Mouse (Mus musculus) spleen, embryonic (tissue): ENCODE data around the gene Rb1.

Source experiments
- CTCF ChIA-PET: fragments of 350-600 bp; sonication (Branson Sonifier 250); formaldehyde crosslinking; loops from one replicate; lab custom pipeline; 2022; lab: Charles Lee

Rb1 gene

DNA sequence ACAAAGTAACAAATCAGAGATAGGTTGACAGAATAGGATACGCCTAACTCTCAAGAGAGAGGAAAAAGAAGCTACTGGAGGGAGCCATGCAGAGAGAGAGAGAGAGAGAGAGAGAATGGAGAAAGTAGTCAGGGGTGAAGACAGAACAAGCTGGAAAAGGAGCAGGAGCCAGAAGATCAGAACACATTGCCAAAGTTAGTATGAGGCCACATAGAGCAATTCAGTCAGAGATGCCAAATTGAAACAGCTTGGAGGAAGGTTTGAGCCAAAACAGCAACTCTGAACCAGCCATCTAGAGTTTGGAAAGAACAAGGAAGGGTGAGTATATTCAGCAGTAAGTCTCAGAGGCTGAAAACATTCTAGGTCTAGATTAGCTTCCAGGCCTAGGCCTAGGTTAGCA lies 108.6 kb downstream of the Rb1 start:
- CTCF ChIA-PET, result no interaction called here

DNA sequence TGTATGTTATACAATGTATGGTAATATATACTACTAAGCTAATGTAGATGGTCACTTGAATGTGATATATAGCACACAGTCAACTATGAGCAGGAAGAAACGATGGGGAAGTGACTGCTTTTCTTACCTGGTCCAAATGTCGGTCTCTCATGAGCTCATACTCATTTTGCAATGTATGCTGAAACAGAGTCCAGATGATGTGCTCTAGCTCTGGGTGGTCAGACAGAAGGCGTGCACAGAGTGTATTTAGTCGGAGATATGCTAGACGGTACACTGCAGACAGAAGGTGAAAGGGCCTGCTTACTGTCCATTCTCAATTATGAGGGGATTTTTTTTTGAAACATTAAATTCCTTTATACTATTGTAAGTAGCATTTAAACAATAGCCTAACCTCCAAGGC lies 114.1 kb downstream of the Rb1 start:
- CTCF ChIA-PET, result no interaction called here

DNA sequence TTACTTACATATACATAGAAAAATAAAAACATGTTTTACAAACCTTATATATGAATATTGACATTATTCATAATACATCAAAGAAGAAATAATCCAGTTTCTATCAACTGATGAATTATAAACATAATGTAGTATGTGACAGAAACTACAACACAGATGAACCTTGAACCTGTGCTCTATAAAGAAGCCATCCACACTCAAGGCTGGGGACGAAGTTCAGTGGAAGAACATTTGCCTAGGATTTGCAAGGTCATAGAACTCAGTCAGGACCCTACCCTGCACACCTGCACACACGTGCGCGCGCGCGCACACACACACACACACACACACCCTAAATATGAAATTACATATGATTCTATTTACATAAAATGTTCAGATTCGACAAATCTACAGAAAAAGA lies 115.4 kb downstream of the Rb1 start:
- CTCF ChIA-PET, result interaction anchor here (0.7 kb wide), 1 partner anchor 95 kb away, joined by 3 read pairs; no protein-coding TSS in a partner anchor

DNA sequence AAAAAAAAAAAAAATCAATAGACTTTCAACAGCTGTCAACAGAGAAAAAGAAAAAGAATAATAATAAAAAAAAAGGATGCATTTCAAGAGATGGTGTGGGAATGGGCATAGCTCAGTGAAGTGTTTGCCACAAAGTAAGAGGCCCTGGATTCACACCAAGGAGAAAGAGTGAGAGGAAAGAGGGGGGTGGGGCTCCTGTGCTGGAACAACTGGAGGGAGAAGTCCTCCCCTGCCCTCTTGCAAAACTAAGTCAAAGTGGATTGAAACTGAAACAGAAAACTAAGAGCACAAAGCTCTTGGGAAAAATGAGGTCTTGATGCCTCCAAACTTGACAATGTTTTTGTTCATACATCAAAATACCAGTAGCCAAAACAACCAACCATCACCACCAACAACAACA lies 116.4 kb downstream of the Rb1 start:
- CTCF ChIA-PET, result no interaction called here

DNA sequence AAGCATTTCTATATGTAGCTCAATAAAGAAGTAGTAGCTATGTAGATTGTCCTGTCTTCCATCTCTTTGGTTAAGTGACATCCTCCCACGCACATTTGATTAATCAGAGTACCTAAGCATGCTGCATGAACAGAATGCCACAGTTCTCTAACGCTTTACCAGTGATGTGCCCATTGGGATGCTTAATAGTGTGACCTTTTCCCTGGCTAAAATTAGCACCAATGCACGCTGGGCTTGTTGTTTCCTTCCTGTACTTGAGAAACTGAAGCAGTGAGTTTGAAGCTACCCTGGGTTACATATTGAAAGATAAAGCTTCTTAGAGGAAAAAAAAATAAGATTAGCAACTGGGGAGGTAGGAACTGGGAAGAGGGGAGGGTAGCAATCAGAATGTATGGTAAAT lies 121.6 kb downstream of the Rb1 start:
- CTCF ChIA-PET, result interaction anchor here (0.5 kb wide), 1 partner anchor 240 kb away, joined by 6 read pairs; no protein-coding TSS in a partner anchor

DNA sequence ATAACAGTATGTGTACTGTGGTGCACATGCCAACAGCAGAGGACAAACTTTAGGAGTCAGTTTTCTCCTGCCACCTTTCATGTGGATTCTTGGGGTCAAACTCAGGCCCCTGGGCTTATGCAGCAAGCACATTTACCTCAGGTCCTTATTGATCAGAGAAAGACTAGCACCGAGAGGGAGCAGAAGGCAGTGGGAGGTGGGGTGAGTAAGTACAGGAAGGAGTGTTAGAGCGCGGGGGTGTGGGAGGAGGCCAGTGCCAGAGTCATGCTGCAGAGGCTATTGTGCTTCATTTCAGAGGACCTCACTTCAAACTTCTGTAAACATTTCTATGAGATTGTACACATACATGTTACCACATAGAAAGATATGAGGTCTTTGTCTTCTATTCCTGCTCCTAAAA lies 124.2 kb downstream of the Rb1 start:
- CTCF ChIA-PET, result no interaction called here

DNA sequence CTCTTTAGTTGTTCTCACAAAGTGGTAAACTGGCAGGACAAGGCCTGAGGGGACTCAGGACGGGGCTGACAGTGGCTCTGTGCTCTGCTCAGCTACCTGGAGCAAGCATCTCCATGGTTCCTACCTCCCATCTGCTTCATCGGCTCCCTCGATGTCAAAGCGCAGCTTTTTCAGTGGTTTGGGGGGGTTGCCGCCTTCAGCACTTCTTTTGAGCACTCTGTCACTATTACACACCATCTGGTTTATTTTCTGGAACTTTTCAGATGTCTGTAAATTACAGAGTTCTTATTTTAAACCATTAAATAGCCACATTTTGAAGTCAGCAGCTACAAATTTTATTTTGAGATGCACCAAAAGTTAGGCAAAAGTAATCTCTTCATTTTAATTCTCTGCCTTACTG lies 126.6 kb downstream of the Rb1 start:
- CTCF ChIA-PET, result no interaction called here

DNA sequence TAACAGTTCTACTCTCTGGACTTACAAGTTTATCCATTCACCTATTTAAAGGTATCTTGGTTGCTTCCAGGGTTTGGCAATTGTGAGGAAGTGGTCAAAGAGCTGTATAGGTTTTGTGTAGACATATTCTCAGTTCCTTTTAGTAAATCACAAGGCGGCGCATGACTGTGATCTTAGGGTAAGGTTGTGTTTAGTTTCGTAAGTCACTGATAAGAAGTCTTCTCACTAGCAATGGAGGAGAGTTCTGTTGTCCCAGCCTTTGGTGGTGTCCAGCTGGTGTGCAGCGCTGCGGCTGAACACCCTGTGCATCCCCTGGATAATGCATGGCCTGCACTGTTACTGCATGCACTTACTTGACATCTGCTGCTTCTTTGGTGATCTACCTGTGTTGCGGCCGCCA lies 138.7 kb downstream of the Rb1 start:
- CTCF ChIA-PET, result no interaction called here

DNA sequence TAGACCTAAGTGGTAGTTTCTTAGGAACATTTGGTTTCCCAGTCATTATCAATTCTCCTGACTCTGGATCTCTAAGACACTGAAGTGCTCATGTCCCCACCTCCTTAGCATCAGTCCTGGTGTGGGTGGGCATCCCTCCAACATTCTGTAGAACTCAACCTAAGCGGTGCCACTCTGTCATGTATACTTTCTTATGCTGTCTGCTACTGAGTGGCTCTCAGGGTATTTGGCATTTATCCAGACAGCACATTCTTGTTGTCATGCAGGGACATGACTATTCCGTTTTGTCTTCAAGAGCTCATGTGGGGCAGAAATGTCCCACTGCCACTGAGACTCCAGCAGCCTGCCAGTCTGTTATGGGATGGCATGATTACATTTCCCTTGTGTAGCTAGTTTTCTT lies 144.5 kb downstream of the Rb1 start:
- CTCF ChIA-PET, result no interaction called here

DNA sequence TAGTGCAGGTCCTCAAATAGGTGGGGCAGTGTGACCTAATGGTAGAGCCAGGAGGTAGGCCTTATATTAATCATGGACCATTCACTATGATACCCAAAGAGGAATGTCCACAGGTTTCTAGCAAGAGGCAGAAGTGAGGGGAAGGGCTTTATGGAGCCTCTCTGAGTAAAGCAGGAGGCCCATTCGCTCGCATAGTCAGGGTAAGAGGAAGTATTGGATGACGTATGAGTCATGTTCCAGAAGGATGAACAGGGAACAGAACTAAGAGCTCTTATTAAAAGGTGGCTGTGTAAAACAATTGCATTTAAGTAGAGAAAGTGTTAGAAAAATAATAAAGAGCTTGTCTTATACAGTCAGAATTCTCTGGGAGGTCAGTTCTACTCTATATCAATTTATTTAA lies 145.0 kb downstream of the Rb1 start:
- CTCF ChIA-PET, result no interaction called here

DNA sequence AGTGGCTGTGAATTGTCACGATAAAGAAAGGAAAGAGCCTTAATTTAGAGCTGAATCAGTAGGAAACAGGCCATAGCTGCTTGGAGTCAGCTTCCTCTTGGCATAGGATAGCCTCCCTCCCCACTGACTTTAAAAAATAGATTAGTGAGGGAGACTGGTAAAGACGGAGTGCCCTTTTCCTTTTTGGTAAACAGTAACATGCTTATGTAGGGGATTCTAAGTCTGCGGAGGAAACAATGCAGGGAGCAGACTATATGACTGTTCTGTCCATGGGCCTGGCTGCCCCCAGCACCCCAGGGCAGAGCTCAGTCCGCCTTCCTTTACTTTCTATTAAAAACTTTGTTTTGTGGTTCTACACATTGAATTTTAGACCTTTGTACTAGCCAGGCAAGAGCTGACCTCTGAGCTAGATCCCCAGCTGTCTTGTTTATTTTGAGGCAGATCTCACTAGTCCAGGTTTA lies 146.4 kb downstream of the Rb1 start:
- CTCF ChIA-PET, result no interaction called here

DNA sequence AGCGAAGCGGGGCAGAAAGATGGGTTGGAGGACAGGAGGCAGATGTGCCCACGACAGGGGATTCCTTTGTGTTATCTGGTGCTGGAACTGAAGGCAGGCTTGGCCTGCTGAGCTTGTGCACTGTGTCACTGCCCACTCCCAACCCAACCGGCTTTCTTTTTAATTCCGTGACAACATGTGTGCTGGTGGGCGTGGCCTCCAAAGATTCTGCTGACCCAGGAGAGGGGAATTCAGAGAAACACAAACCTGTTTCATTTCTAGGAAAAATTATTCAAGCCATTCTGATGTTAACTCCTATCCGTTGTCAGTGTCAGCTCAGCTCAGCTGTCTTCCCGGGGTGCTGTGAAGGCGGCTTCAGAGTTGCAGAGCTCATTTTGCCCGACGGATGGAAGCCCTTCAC lies 147.7 kb downstream of the Rb1 start:
- CTCF ChIA-PET, result no interaction called here

DNA sequence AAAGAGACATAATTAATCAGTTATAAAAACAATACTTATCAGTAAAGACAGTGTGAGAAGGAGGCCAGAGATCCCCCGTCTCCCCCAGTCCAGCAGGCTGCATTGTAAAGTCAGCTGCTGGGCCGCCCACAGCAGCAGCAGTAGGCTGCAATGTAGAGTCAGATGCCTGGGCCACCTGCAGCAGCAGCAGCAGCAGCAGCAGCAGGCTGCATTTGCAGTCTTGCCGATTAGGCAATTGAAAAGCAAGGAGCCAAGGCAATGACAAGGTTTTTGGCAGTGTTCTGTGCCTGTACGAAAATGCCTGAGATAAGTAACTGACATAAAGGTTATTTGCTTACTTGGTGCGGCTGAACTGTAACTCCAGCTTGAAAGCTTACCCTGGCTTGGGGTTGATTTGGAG lies 149.4 kb downstream of the Rb1 start:
- CTCF ChIA-PET, result interaction anchor here (0.6 kb wide), 1 partner anchor 32 kb away, joined by 4 read pairs; no protein-coding TSS in a partner anchor

DNA sequence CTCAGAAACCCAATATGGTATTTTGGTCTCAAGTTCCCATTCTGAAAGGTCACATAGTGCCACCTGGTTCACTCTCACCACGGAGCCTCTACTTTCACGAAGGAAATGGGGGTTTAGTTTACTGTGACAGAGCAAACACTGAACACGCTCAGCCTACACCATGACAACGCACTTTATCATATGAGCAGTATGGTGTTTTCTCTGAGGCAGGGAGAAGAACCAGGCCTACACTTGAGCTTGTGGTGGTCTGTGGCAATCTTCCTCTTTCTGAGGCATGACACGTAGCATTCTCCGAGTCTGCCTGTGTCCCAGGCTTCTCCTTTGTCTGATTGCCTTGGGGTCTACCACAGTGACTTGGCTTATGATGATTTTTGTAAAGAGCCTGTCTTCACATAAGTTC lies 149.8 kb downstream of the Rb1 start:
- CTCF ChIA-PET, result no interaction called here

DNA sequence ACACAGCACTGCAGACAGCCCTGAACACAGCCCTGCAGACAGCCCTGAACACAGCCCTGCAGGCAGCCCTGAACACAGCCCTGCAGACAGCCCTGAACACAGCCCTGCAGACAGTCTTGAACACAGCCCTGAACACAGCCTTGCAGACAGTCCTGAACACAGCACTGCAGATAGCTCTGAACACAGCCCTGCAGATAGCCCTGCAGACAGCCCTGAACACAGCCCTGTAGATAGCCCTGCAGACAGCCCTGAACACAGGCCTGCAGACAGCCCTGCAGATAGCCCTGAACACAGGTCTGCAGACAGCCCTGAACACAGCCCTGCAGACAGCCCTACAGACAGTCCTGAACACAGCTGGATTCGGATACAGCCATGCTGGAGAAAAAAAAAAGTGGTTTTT lies 150.6 kb downstream of the Rb1 start:
- CTCF ChIA-PET, result no interaction called here

DNA sequence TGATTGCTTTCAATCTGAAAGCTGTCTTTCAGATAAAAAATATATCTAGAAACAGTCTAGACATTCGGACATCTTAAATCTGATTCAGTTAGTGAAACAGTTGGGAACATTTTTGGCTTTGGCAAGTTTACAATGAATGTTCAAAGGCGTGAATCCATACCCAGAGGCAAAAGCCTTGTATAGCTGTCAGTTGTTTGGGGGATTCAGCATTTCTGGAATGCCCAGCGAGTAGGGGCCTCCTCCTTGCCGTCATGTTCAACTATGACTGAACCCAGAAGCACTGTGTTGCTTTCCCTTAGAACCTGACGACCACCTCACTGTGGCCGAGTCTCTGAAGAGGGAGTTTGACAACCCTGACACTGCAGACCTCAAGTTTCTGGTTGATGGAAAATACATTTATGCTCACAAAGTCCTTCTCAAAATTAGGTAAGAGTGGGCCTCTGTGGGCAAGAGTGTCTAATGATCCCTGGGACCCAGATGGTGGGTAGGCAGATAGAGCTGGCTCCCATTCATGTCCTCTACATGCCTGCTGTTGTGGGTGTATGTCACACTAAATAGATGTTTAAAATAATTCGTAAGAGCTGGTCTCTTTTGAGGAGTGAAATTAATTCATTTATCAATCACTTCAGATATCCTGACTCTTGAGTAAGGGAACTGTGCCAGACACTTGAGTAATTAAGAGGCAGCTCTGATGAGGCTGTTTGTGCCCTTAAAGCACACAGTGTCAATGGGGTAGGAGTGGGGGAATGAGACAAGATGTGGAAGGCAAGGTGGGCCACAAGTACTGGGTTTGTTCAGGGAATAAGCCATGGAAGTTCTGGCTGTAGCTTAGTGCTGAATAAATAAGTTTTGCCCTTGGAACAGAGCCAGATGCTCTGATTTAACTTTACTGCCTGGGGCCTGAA lies 151.3 kb downstream of the Rb1 start:
- CTCF ChIA-PET, result no interaction called here

DNA sequence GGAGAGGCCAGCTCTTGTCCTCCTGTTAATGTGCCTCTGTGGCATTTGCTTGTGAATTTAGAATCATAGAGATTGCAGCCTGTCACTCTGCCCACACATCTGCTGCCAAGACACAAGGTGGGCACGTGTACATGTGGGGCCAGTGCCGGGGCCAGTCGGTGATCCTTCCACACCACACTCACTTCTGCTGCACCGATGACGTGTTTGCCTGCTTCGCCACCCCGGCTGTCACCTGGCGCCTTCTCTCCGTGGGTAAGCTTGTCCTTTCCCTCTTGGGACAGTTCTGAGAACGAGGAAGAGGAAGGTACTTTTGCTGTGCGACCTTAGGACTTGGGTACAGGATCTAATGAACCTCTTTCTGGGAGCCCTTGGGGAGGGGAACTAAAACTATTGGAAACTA lies 152.0 kb downstream of the Rb1 start:
- CTCF ChIA-PET, result no interaction called here

DNA sequence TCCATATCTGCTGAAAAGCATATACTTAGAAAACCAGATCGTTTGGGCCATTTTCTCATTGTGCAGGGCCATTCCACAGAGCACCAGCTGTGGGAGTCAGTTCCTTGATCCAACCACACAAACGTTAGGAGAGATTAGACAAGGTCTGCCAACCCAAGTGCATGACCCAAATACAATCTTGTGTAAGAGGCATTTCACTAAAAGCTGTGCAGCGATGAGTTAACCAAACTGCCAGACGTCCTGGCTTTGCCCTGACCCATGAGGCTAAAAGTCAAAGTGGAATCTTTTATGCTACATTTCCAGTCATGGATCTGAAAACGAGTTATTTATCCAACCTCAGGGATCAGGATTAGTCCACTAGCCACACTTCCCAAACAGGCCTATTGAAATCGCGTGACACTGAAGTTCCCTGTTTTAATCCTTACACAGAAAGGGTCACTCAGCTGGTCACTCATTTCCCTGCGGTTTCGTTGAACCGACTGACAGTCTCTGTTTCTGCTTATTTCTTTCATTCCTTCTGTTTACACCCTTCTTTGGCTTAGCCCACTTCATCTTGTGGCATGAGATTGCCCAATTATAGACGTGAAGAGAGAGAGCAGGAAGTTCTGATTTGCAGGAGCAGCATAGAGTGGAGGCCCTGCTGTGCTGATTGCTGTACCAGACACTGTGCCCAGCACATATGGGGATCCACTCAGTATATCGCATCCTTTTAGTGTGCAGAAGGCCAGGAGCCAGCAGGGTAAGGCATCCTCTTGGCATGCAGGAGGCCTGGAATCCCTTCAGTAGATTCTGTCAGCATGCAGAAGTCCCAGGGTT lies 153.2 kb downstream of the Rb1 start:
- CTCF ChIA-PET, result no interaction called here

DNA sequence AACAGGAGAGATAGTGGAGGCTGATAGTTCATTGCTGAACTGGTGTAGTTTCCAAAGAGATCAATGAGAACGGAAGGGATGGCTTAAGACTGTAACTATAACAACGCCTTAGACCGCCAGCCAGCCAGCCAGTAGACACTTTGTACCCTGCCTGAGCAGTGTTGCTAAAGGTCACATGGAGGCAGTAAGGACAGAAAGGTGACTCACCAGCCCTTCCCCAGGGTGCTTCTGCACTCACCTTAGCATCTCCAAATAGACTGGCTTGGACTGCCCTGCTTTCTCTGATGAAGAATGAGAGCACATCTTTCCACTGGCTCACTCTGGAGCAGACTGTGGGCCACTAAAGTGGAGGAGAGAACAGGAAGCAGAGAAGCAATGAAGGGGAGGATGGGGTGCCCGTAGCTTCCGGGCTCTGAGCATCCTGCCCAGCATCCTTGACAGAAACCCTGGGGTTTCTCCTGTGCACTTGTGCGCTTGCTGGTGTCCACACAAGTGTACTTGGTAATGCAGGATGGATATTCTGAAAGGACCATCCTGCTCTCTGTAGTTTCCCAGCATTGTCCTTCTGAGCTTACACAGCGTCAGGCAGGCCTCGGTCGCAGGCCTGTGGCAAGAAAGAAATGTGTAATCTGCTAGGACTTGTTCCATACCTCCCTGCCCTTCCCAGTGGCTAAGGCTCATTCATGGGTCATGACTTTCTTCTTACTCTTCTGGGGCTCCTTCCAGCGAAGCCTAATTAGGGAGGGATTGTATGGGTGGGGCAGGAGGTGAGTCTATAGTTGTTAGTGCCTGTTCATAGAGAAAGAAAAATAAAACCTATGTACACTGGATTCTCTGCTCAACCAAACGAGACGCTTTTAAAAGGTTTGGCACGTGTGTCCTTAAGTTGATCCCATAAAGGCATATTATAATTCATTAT lies 155.4 kb downstream of the Rb1 start:
- CTCF ChIA-PET, result no interaction called here

DNA sequence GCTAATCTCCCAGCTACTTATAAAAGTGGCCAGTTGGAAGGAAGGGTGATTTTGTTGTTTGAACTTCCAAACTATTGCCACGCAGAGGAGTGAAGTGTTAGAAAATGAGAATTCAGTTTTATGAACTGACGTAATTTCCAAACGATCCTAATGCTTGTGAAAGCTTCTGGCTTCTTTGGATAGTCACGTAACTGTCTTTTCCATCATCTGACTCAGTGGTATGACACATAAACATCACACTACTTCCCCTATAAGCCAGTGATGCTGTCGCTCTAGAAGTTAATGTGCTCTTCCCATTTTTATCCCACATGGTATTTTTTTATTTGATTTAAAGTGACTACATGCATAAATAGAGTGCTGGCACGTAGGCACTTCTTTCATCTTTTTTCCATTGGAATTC lies 157.0 kb downstream of the Rb1 start:
- CTCF ChIA-PET, result no interaction called here

DNA sequence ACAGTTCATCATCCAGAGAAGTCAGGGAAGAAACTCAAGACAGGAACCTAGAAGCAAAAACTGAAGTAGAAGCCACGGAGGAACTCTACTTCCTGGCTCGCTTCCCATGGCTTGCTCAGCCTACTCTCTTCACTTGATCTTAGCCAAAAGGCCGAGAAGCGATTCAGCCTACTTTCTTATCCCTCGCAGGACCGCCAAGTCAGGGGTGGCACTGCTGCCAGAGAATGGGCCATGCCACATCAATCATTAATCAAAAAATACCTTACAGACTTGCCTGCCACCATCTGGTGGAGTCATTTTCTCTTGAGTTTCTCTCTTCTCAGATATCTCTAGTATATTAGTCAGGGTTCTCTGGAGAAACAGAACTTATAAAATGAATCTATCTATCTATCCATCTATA lies 160.5 kb downstream of the Rb1 start:
- CTCF ChIA-PET, result no interaction called here
